In genomic region chr4:150176535-150176934, GRCm38 (mm10) we compare ENCODE assay signal across 8 mouse cellular contexts. TPM values are rescaled to one million over a fixed set of nuclear protein-coding genes. Genes with fewer than 3 reads are reported as not detected.
DNase-seq lines count a peak whose midpoint lies in the region; ATAC-seq and TF ChIP-seq lines count a peak whose summit lies in the region.

No protein-coding gene starts in this region.

- TF ChIP-seq POLR2A in lung, adult 2 months (IDR thresholded peaks at IDR 0.05; ENCODE audit: borderline replicate concordance, extremely low read depth, low read depth, low read length) = no peak

- peak; percentile 95 for TF ChIP-seq CTCF in G1E (IDR thresholded peaks at IDR 0.05; ENCODE audit: low read depth, low read length)
- peak; percentile 91 for TF ChIP-seq CTCF in lung, adult 2 months (IDR thresholded peaks at IDR 0.05; ENCODE audit: insufficient read depth, low read length)

- peaks cover 3% of the 10 kb centered on the region; the same call in 1 of the 2 replicates for H3K27me3 ChIP-seq in G1E (ENCODE audit: insufficient read depth, low read length)

- H3K4me3 ChIP-seq in G1E (ENCODE audit: low read depth, low read length) = no peak overlapping the region; the same call in 1 of the 2 replicates
- H3K4me3 ChIP-seq in lung, adult 2 months (replicated peaks; ENCODE audit: extremely low read depth, low read depth, low read length) = no peak overlapping the region

- ATAC-seq in G1E (ENCODE audit: extremely low read depth, insufficient number of reproducible peaks, low FRiP score, poor library complexity, severe bottlenecking) = no peak; the same call in 1 of the 2 replicates
- ATAC-seq in granulocyte monocyte progenitor cell, adult 5-6 weeks (replicated peaks; ENCODE audit: poor library complexity, severe bottlenecking) = peak; percentile 89

- peaks cover 3% of the 10 kb centered on the region for H3K9me3 ChIP-seq in G1E (replicated peaks)

- peaks cover 21% of the 10 kb centered on the region for H3K4me1 ChIP-seq in G1E (ENCODE audit: insufficient read depth, low read depth, low read length)
- 0 out of 2 replicates have a peak, but pooled peaks cover 2% of the 10 kb centered on the region for H3K4me1 ChIP-seq in lung, adult 2 months (ENCODE audit: control insufficient read depth, insufficient read depth, low read length)

- peak; percentile 4 to 5 for DNase-seq in frontal cortex, postnatal 36 days (ENCODE audit: low spot score in 2 of 2)
- DNase-seq in frontal cortex, postnatal 14 days (ENCODE audit: low spot score in 2 of 2) = no peak
- peak; percentile 76 for DNase-seq in G1E (ENCODE audit: low spot score)
- peak; percentile 38 for DNase-seq in cerebellum, adult 9-11 months
- DNase-seq in kidney, adult 9 months = peak; percentile 25
- peak; percentile 19 for DNase-seq in lung, adult 2 months
- peak; percentile 31 for DNase-seq in right cerebral cortex, postnatal 14 days

- 3% methylated on average over 7 of the region's 7 CpGs for WGBS in lung, adult 2 months

- no peaks in the 10 kb centered on the region for H3K36me3 ChIP-seq in G1E (replicated peaks)

RNA-seq across cellular contexts. Expression of gene Car6, which starts 24.6 kb away (rescaled TPM):
- total RNA-seq in G1E (2014; fragmentation: Nextera tagmentation) (not detected in 2 replicates), G1E (2017) (not detected in 2 replicates)
- polyA plus RNA-seq in G1E (2012) = not detected in 2 replicates
- total RNA-seq in granulocyte monocyte progenitor cell, adult 5-6 weeks (2014; fragmentation: Nextera tagmentation) = not detected in 2 replicates
- total RNA-seq in granulocyte monocyte progenitor cell, adult 5-6 weeks (2017) = not detected in 2 replicates
- polyA plus RNA-seq in lung, adult 2 months (2012; rRNA removed) = 0.11 TPM in 1 of 2 replicates, not detected in the other

RNA-seq across cellular contexts. Expression of gene Slc2a7, which starts 27.8 kb away (rescaled TPM):
- total RNA-seq in G1E (2014; fragmentation: Nextera tagmentation) (0.68 TPM in 1 of 2 replicates, not detected in the other), G1E (2017) (0.22 TPM in 1 of 2 replicates, not detected in the other)
- not detected in 2 replicates for polyA plus RNA-seq in G1E (2012)
- total RNA-seq in granulocyte monocyte progenitor cell, adult 5-6 weeks (2014; fragmentation: Nextera tagmentation) = not detected in 2 replicates
- total RNA-seq in granulocyte monocyte progenitor cell, adult 5-6 weeks (2017) = not detected in 2 replicates
- not detected in 2 replicates for polyA plus RNA-seq in lung, adult 2 months (2012; rRNA removed)

RNA-seq across cellular contexts. Expression of gene Slc2a5, which starts 57.5 kb away (rescaled TPM):
- total RNA-seq in G1E (2014; fragmentation: Nextera tagmentation) (not detected in 2 replicates), G1E (2017) (0.16 TPM in 1 of 2 replicates, not detected in the other)
- not detected in 2 replicates for polyA plus RNA-seq in G1E (2012)
- total RNA-seq in granulocyte monocyte progenitor cell, adult 5-6 weeks (2014; fragmentation: Nextera tagmentation) = not detected in 2 replicates
- not detected in 2 replicates for total RNA-seq in granulocyte monocyte progenitor cell, adult 5-6 weeks (2017)
- polyA plus RNA-seq in lung, adult 2 months (2012; rRNA removed) = 0.66 and 4.5 TPM in 2 replicates

RNA-seq across cellular contexts. Expression of gene Eno1, which starts 60.0 kb away (rescaled TPM):
- total RNA-seq in G1E (2014; fragmentation: Nextera tagmentation) (705 and 806 TPM in 2 replicates), G1E (2017) (688 and 864 TPM in 2 replicates)
- polyA plus RNA-seq in G1E (2012) = 1,261 and 1,939 TPM in 2 replicates
- total RNA-seq in granulocyte monocyte progenitor cell, adult 5-6 weeks (2014; fragmentation: Nextera tagmentation) = 409 and 424 TPM in 2 replicates
- total RNA-seq in granulocyte monocyte progenitor cell, adult 5-6 weeks (2017) = 380 and 423 TPM in 2 replicates
- polyA plus RNA-seq in lung, adult 2 months (2012; rRNA removed) = 90.4 and 220 TPM in 2 replicates

Comparison
In these comparisons a context has a peak if more than half of its experiments do, and no peak if none do; other contexts are left out.
1. DNase-seq: peak in frontal cortex, postnatal 36 days (2 of 2), G1E (single experiment), cerebellum, adult 9-11 months (single experiment), kidney, adult 9 months (single experiment), lung, adult 2 months (single experiment) and right cerebral cortex, postnatal 14 days (single experiment); none in frontal cortex, postnatal 14 days (0 of 2).